Mouse (Mus musculus): ENCODE results near the gene Zfp281. TPM values are rescaled to one million over a fixed set of nuclear protein-coding genes. Genes with fewer than 3 reads are reported as not detected.

Zfp281 gene
- polyA plus RNA-seq, 1 experiment from 2014 or later = 12.0 TPM

- no peak for ATAC-seq
- H3K36me3 ChIP-seq (ENCODE audit: control insufficient read depth, insufficient read depth, low read length) = no peaks in the 10 kb centered on the region
- H3K4me3 ChIP-seq (ENCODE audit: low read length) = no peak overlapping the region
- H3K4me2 ChIP-seq (ENCODE audit: low read depth, low read length) = no peak overlapping the region
- 69% methylated on average over 2 of the region's 2 CpGs for WGBS
- H3K27me3 ChIP-seq (replicated peaks; ENCODE audit: control insufficient read depth, insufficient read depth, low read length) = no peaks in the 10 kb centered on the region
- H3K9me3 ChIP-seq (ENCODE audit: control insufficient read depth, low read length) = no peaks in the 10 kb centered on the region
- no peaks in the 10 kb centered on the region for H3K4me1 ChIP-seq (ENCODE audit: control insufficient read depth, insufficient read depth, low read length)
- no peak overlapping the region for H3K9ac ChIP-seq (ENCODE audit: low read depth, low read length)
- H3K27ac ChIP-seq (ENCODE audit: low read length) = no peak overlapping the region
Observed at GRCm38 (mm10) chr1:136596821-136597220, 27.9 kb upstream of the Zfp281 start.

GRCm38 (mm10) chr1:136598286-136598685 lies 26.4 kb upstream of the Zfp281 start:
- H3K36me3 ChIP-seq (ENCODE audit: control insufficient read depth, insufficient read depth, low read length) = no peaks in the 10 kb centered on the region
- ATAC-seq = no peak
- no peaks in the 10 kb centered on the region for H3K27me3 ChIP-seq (replicated peaks; ENCODE audit: control insufficient read depth, insufficient read depth, low read length)
- no peak overlapping the region for H3K4me2 ChIP-seq (ENCODE audit: low read depth, low read length)
- H3K27ac ChIP-seq (ENCODE audit: low read length) = no peak overlapping the region
- H3K4me3 ChIP-seq (ENCODE audit: low read length) = no peak overlapping the region
- no peaks in the 10 kb centered on the region for H3K4me1 ChIP-seq (ENCODE audit: control insufficient read depth, insufficient read depth, low read length)
- 84% methylated on average over 5 of the region's 5 CpGs for WGBS
- no peaks in the 10 kb centered on the region for H3K9me3 ChIP-seq (ENCODE audit: control insufficient read depth, low read length)
- H3K9ac ChIP-seq (ENCODE audit: low read depth, low read length) = no peak overlapping the region

GRCm38 (mm10) chr1:136600067-136600466 lies 24.6 kb upstream of the Zfp281 start:
- Histone ChIP-seq H3K36me3 (ENCODE audit: control insufficient read depth, insufficient read depth, low read length) (no peaks in the 10 kb centered on the region), H3K27ac (ENCODE audit: low read length) (no peak overlapping the region), H3K4me1 (ENCODE audit: control insufficient read depth, insufficient read depth, low read length) (no peaks in the 10 kb centered on the region), H3K9ac (ENCODE audit: low read depth, low read length) (no peak overlapping the region), H3K9me3 (ENCODE audit: control insufficient read depth, low read length) (no peaks in the 10 kb centered on the region), H3K27me3 (replicated peaks; ENCODE audit: control insufficient read depth, insufficient read depth, low read length) (no peaks in the 10 kb centered on the region), H3K4me3 (ENCODE audit: low read length) (no peak overlapping the region), H3K4me2 (ENCODE audit: low read depth, low read length) (no peak overlapping the region)
- 65% methylated on average over 3 of the region's 3 CpGs for WGBS
- ATAC-seq = no peak

- no peaks in the 10 kb centered on the region for H3K36me3 ChIP-seq (ENCODE audit: control insufficient read depth, insufficient read depth, low read length)
- no peaks in the 10 kb centered on the region for H3K4me1 ChIP-seq (ENCODE audit: control insufficient read depth, insufficient read depth, low read length)
- no peak for ATAC-seq
- H3K27me3 ChIP-seq (replicated peaks; ENCODE audit: control insufficient read depth, insufficient read depth, low read length) = no peaks in the 10 kb centered on the region
- H3K9me3 ChIP-seq (ENCODE audit: control insufficient read depth, low read length) = no peaks in the 10 kb centered on the region
- 69% methylated on average over 9 of the region's 9 CpGs for WGBS
- H3K4me3 ChIP-seq (ENCODE audit: low read length) = no peak overlapping the region
- H3K9ac ChIP-seq (ENCODE audit: low read depth, low read length) = no peak overlapping the region
- H3K27ac ChIP-seq (ENCODE audit: low read length) = no peak overlapping the region
- no peak overlapping the region for H3K4me2 ChIP-seq (ENCODE audit: low read depth, low read length)
Observed at GRCm38 (mm10) chr1:136600647-136601345, 23.9 kb upstream of the Zfp281 start.

DNA sequence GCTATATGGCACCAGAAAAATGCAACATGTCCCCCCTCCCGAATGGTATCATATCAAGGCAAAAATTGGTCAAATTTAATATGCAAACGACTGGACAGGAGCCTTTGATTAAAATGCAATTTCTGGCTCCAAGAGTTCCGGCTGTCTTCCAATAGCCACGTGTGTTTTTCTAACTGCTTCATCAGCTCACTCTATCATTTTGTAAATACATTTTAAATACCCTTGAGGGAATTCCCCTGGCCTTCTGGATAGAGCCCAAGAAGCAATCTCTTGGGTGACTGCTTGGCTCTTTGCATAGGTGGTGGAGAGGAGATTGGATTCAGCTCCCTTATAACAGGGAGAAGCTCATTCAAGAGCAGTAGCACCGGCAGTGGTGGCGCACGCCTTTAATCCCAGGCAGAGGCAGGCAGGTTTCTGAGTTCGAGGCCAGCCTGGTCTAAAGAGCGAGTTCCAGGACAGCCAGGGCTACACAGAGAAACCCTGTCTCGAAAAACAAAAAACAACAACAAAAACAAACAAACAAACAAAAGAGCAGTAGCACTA lies 23.3 kb upstream of the Zfp281 start:
- Histone ChIP-seq H3K4me3 (ENCODE audit: low read length) (no peak overlapping the region), H3K4me1 (ENCODE audit: control insufficient read depth, insufficient read depth, low read length) (no peaks in the 10 kb centered on the region), H3K27ac (ENCODE audit: low read length) (no peak overlapping the region), H3K9me3 (ENCODE audit: control insufficient read depth, low read length) (no peaks in the 10 kb centered on the region), H3K9ac (ENCODE audit: low read depth, low read length) (no peak overlapping the region), H3K4me2 (ENCODE audit: low read depth, low read length) (no peak overlapping the region), H3K36me3 (ENCODE audit: control insufficient read depth, insufficient read depth, low read length) (no peaks in the 10 kb centered on the region), H3K27me3 (replicated peaks; ENCODE audit: control insufficient read depth, insufficient read depth, low read length) (no peaks in the 10 kb centered on the region)
- no peak for ATAC-seq
- WGBS = 82% methylated on average over 10 of the region's 10 CpGs

DNA sequence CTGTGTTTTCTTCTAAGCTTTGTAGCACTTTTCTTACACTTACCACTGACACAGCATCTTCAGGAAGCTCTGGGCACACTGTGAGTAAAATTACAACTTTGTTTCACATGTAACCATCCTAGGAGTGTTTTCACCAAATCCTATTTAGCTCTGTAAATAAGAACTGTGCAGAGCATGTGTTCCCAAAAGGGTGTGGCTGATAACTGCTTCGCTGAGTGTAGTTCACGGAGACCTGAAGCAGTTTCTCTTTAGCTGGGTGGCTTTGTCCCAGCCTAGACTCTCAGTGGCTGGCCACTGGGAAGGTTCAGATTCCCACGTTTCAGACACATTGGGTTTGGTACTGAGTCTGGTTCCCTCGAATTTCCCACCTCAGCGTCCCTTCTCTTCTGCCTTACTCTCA lies 22.4 kb upstream of the Zfp281 start:
- peak; percentile 75 for ATAC-seq
- no peaks in the 10 kb centered on the region for H3K9me3 ChIP-seq (ENCODE audit: control insufficient read depth, low read length)
- H3K4me1 ChIP-seq (ENCODE audit: control insufficient read depth, insufficient read depth, low read length) = no peaks in the 10 kb centered on the region
- no peak overlapping the region; the same call in 1 of the 2 replicates for H3K4me2 ChIP-seq (ENCODE audit: low read depth, low read length)
- no peaks in the 10 kb centered on the region for H3K27me3 ChIP-seq (replicated peaks; ENCODE audit: control insufficient read depth, insufficient read depth, low read length)
- H3K9ac ChIP-seq (ENCODE audit: low read depth, low read length) = peak overlapping the region; percentile 10; the same call in 1 of the 2 replicates
- H3K27ac ChIP-seq (ENCODE audit: low read length) = no peak overlapping the region
- H3K36me3 ChIP-seq (ENCODE audit: control insufficient read depth, insufficient read depth, low read length) = no peaks in the 10 kb centered on the region
- WGBS = 60% methylated on average over 5 of the region's 5 CpGs
- H3K4me3 ChIP-seq (ENCODE audit: low read length) = no peak overlapping the region

GRCm38 (mm10) chr1:136604190-136604589 lies 20.5 kb upstream of the Zfp281 start:
- Histone ChIP-seq H3K4me1 (ENCODE audit: control insufficient read depth, insufficient read depth, low read length) (no peaks in the 10 kb centered on the region), H3K27ac (ENCODE audit: low read length) (no peak overlapping the region), H3K4me3 (ENCODE audit: low read length) (no peak overlapping the region), H3K27me3 (replicated peaks; ENCODE audit: control insufficient read depth, insufficient read depth, low read length) (no peaks in the 10 kb centered on the region), H3K9me3 (ENCODE audit: control insufficient read depth, low read length) (no peaks in the 10 kb centered on the region), H3K9ac (ENCODE audit: low read depth, low read length) (no peak overlapping the region), H3K36me3 (ENCODE audit: control insufficient read depth, insufficient read depth, low read length) (no peaks in the 10 kb centered on the region), H3K4me2 (ENCODE audit: low read depth, low read length) (no peak overlapping the region)
- ATAC-seq = no peak
- 89% methylated on average over 4 of the region's 4 CpGs for WGBS

GRCm38 (mm10) chr1:136605790-136606189 lies 18.9 kb upstream of the Zfp281 start:
- Histone ChIP-seq H3K27ac (ENCODE audit: low read length) (no peak overlapping the region), H3K9ac (ENCODE audit: low read depth, low read length) (no peak overlapping the region), H3K36me3 (ENCODE audit: control insufficient read depth, insufficient read depth, low read length) (no peaks in the 10 kb centered on the region), H3K27me3 (replicated peaks; ENCODE audit: control insufficient read depth, insufficient read depth, low read length) (no peaks in the 10 kb centered on the region), H3K4me3 (ENCODE audit: low read length) (no peak overlapping the region), H3K9me3 (ENCODE audit: control insufficient read depth, low read length) (no peaks in the 10 kb centered on the region), H3K4me2 (ENCODE audit: low read depth, low read length) (no peak overlapping the region), H3K4me1 (ENCODE audit: control insufficient read depth, insufficient read depth, low read length) (no peaks in the 10 kb centered on the region)
- 57% methylated on average over 9 of the region's 9 CpGs for WGBS
- 0 out of 2 replicates have a peak, but pooled peaks have one; percentile 48 for ATAC-seq

- Histone ChIP-seq H3K9ac (ENCODE audit: low read depth, low read length) (no peak overlapping the region), H3K9me3 (ENCODE audit: control insufficient read depth, low read length) (no peaks in the 10 kb centered on the region), H3K4me1 (ENCODE audit: control insufficient read depth, insufficient read depth, low read length) (no peaks in the 10 kb centered on the region), H3K27me3 (replicated peaks; ENCODE audit: control insufficient read depth, insufficient read depth, low read length) (no peaks in the 10 kb centered on the region), H3K4me2 (ENCODE audit: low read depth, low read length) (no peak overlapping the region), H3K27ac (ENCODE audit: low read length) (no peak overlapping the region), H3K4me3 (ENCODE audit: low read length) (no peak overlapping the region), H3K36me3 (ENCODE audit: control insufficient read depth, insufficient read depth, low read length) (no peaks in the 10 kb centered on the region)
- WGBS = 56% methylated on average over 4 of the region's 4 CpGs
- ATAC-seq = no peak
Observed at GRCm38 (mm10) chr1:136606278-136606677, 18.4 kb upstream of the Zfp281 start.
